ENCODE assay signal across 15 mouse cellular contexts in the genomic region with DNA sequence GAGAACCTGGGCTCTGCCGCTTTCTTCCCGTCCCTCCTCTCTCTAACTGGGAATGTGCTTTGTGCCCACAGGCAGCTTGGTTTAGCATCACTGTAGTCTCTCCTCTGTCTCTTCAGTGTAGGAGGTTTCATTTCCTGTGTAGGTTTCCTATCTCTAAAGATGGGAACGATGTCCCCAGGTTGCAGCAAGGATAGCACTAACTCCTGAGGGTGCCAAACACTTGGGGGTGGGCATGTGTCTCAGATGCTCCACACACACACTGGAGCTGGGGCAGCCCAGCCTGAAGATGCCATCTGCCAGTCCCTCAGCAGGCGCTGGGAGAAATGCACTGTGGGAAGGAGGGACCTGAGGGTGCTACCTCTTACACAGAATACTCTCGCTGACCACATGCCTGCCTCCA. TPM values are rescaled to one million over a fixed set of nuclear protein-coding genes. Genes with fewer than 3 reads are reported as not detected.
A peak's percentile ranks its signal among the peaks of the same experiment; 100 is the strongest.
DNase-seq lines count a peak whose midpoint lies in the region; ATAC-seq and TF ChIP-seq lines count a peak whose summit lies in the region.
"Had no signal": no experiment of that assay in that cellular context is flagged by ENCODE, and none has a peak within 500 bp of the region (broad histone marks: within the 10 kb centered on the region; RNA-seq: fewer than 3 reads in every experiment).

No protein-coding gene starts in this region.

- no peak for ATAC-seq in forebrain, embryonic 11.5 days (replicated peaks; ENCODE audit: low FRiP score)
- no peak for ATAC-seq in hindbrain, embryonic 12.5 days (ENCODE audit: low FRiP score)
- ATAC-seq in lung, postnatal 0 days, result no peak
- ATAC-seq: midbrain, embryonic 16.5 days had no signal

- TF ChIP-seq CTCF in lung, postnatal 0 days (IDR thresholded peaks at IDR 0.05), result no peak

- H3K9ac ChIP-seq in forebrain, embryonic 11.5 days (ENCODE audit: low read length), result no peak overlapping the region
- no peak overlapping the region for H3K9ac ChIP-seq in hindbrain, embryonic 12.5 days
- H3K9ac ChIP-seq in lung, postnatal 0 days (replicated peaks; ENCODE audit: low read depth), result no peak overlapping the region
- H3K9ac ChIP-seq: embryonic facial prominence, embryonic 15.5 days; liver, embryonic 15.5 days had no signal

- WGBS in forebrain, embryonic 10.5 days, result 92% methylated on average over 5 of the region's 5 CpGs
- 94% methylated on average over 5 of the region's 5 CpGs for WGBS in forebrain, embryonic 11.5 days
- WGBS in hindbrain, embryonic 12.5 days, result 67% methylated on average over 5 of the region's 5 CpGs
- WGBS in lung, postnatal 0 days, result 96% methylated on average over 5 of the region's 5 CpGs

- H3K36me3 ChIP-seq in forebrain, embryonic 10.5 days (replicated peaks), result peaks cover 38% of the 10 kb centered on the region
- H3K36me3 ChIP-seq in forebrain, embryonic 11.5 days (ENCODE audit: control insufficient read depth, insufficient read depth, low read length), result no peaks in the 10 kb centered on the region
- H3K36me3 ChIP-seq in hindbrain, embryonic 12.5 days, result 0 out of 2 replicates have a peak, but pooled peaks cover 17% of the 10 kb centered on the region
- no peaks in the 10 kb centered on the region for H3K36me3 ChIP-seq in lung, postnatal 0 days (ENCODE audit: insufficient read depth, low read length)

- no peak for DNase-seq in forebrain, embryonic 10.5 days (ENCODE audit: extremely low spot score, low spot score)
- no peak for DNase-seq in forebrain, embryonic 11.5 days (ENCODE audit: low spot score)
- peak; percentile 74 to 85 for DNase-seq in left cerebral cortex, adult 18-20 months (ENCODE audit: low spot score in 2 of 2)
- DNase-seq in left cerebral cortex, postnatal 10 days (ENCODE audit: extremely low spot score in 1 of 2, low spot score in 2 of 2), result no peak
- peak; percentile 80 to 84 for DNase-seq in right cerebral cortex, adult 2 months (ENCODE audit: low spot score in 2 of 2)
- DNase-seq in lung, postnatal 0 days (ENCODE audit: low spot score), result no peak
- DNase-seq in natural killer cell, adult 2 months (ENCODE audit: low spot score in 2 of 2), result no peak
- DNase-seq: cerebellum, postnatal 14 days; heart, postnatal 36 days; kidney, adult 8-10 months; lung, postnatal 4 days had no signal

- no peak for TF ChIP-seq EP300 in lung, postnatal 0 days (IDR thresholded peaks at IDR 0.05)

- no peak overlapping the region for H3K4me2 ChIP-seq in forebrain, embryonic 11.5 days (ENCODE audit: low read depth, low read length, severe bottlenecking)
- no peak overlapping the region for H3K4me2 ChIP-seq in hindbrain, embryonic 12.5 days (replicated peaks)
- H3K4me2 ChIP-seq in lung, postnatal 0 days (replicated peaks; ENCODE audit: low read depth, low read length), result no peak overlapping the region
- H3K4me2 ChIP-seq: embryonic facial prominence, embryonic 15.5 days; liver, embryonic 15.5 days had no signal

- no peaks in the 10 kb centered on the region for H3K9me3 ChIP-seq in forebrain, embryonic 10.5 days
- H3K9me3 ChIP-seq in forebrain, embryonic 11.5 days (ENCODE audit: control insufficient read depth, low read length), result no peaks in the 10 kb centered on the region
- H3K9me3 ChIP-seq in hindbrain, embryonic 12.5 days (replicated peaks), result no peaks in the 10 kb centered on the region
- H3K9me3 ChIP-seq in lung, postnatal 0 days (ENCODE audit: low read length), result no peaks in the 10 kb centered on the region
- H3K9me3 ChIP-seq: embryonic facial prominence, embryonic 15.5 days; liver, embryonic 15.5 days had no signal

- H3K27ac ChIP-seq in forebrain, embryonic 10.5 days, result peak overlapping the region; percentile 66
- no peak overlapping the region for H3K27ac ChIP-seq in forebrain, embryonic 11.5 days (ENCODE audit: low read depth, low read length)
- peak overlapping the region; percentile 68 for H3K27ac ChIP-seq in hindbrain, embryonic 12.5 days
- H3K27ac ChIP-seq in lung, postnatal 0 days (ENCODE audit: low read length), result no peak overlapping the region
- H3K27ac ChIP-seq: embryonic facial prominence, embryonic 15.5 days; liver, embryonic 15.5 days had no signal

- no peaks in the 10 kb centered on the region for H3K27me3 ChIP-seq in forebrain, embryonic 10.5 days (ENCODE audit: poor library complexity, severe bottlenecking)
- H3K27me3 ChIP-seq in forebrain, embryonic 11.5 days (ENCODE audit: control insufficient read depth, insufficient read depth, low read length), result no peaks in the 10 kb centered on the region
- no peaks in the 10 kb centered on the region for H3K27me3 ChIP-seq in hindbrain, embryonic 12.5 days
- H3K27me3 ChIP-seq in lung, postnatal 0 days (replicated peaks; ENCODE audit: insufficient read depth, low read length), result no peaks in the 10 kb centered on the region
- H3K27me3 ChIP-seq: embryonic facial prominence, embryonic 15.5 days; liver, embryonic 15.5 days had no signal

- peaks cover 44% of the 10 kb centered on the region for H3K4me1 ChIP-seq in forebrain, embryonic 10.5 days
- peaks cover 5% of the 10 kb centered on the region; the same call in 1 of the 2 replicates for H3K4me1 ChIP-seq in forebrain, embryonic 11.5 days (replicated peaks; ENCODE audit: control insufficient read depth, insufficient read depth, low read length)
- peaks cover 25% of the 10 kb centered on the region for H3K4me1 ChIP-seq in hindbrain, embryonic 12.5 days
- H3K4me1 ChIP-seq in lung, postnatal 0 days (ENCODE audit: insufficient read depth, low read depth, low read length), result no peaks in the 10 kb centered on the region

- H3K4me3 ChIP-seq in forebrain, embryonic 10.5 days, result no peak overlapping the region
- no peak overlapping the region for H3K4me3 ChIP-seq in forebrain, embryonic 11.5 days (ENCODE audit: low read depth, low read length)
- H3K4me3 ChIP-seq in hindbrain, embryonic 12.5 days, result no peak overlapping the region
- no peak overlapping the region for H3K4me3 ChIP-seq in lung, postnatal 0 days (ENCODE audit: low read depth, low read length)
- H3K4me3 ChIP-seq: embryonic facial prominence, embryonic 15.5 days; liver, embryonic 15.5 days had no signal

- intact Hi-C loops in left cerebral cortex, postnatal 10 days (cut with DNase I), result no loop called here

RNA-seq across cellular contexts. Expression of a gene that starts 56.9 kb away (rescaled TPM):
- polyA plus RNA-seq in forebrain, embryonic 10.5 days (2016; fragmentation: Nextera tagmentation; extraction: Ambion mirVana), result 22.0 and 24.0 TPM in 2 replicates
- 18.3 and 20.7 TPM in 2 replicates for polyA plus RNA-seq in forebrain, embryonic 11.5 days (2014; fragmentation: Nextera tagmentation; extraction: Ambion mirVana)
- total RNA-seq in left cerebral cortex, adult 18-20 months (2021), result 10 to 100 TPM; 19.1 to 20.2 TPM
- 10 to 100 TPM; 22.2 to 23.4 TPM for total RNA-seq in left cerebral cortex, postnatal 10 days (2021)
- 25.7 and 26.2 TPM in 2 replicates for polyA plus RNA-seq in hindbrain, embryonic 12.5 days (2016; fragmentation: Nextera tagmentation; extraction: Ambion mirVana)
- 16.5 and 16.6 TPM in 2 replicates for polyA plus RNA-seq in lung, postnatal 0 days (2015; fragmentation: Nextera tagmentation; extraction: Ambion mirVana)

Comparison
In these comparisons a context has a peak if more than half of its experiments do, and no peak if none do; other contexts are left out.
1. DNase-seq: peak in left cerebral cortex, adult 18-20 months (2 of 2) and right cerebral cortex, adult 2 months (2 of 2); none in forebrain, embryonic 10.5 days (single experiment), forebrain, embryonic 11.5 days (single experiment), left cerebral cortex, postnatal 10 days (0 of 2), lung, postnatal 0 days (single experiment) and natural killer cell, adult 2 months (0 of 2).
2. H3K27ac ChIP-seq: peak in forebrain, embryonic 10.5 days (single experiment) and hindbrain, embryonic 12.5 days (single experiment); none in forebrain, embryonic 11.5 days (single experiment) and lung, postnatal 0 days (single experiment).